Mouse (Mus musculus) MEL (cell line): ENCODE measurements around the gene Pofut1. TPM values are rescaled to one million over a fixed set of nuclear protein-coding genes. Genes with fewer than 3 reads are reported as not detected.

ENCODE experiments used
- DNase-seq: peaks from one replicate; pipeline ENCODE4 v3.0.0; 2011; ENCODE audit warnings: low read depth, low spot score
- H3K27ac ChIP-seq: 2 replicates; pipeline ENCODE4 v1.5.1; 2012; ENCODE audit warnings: low read depth, mild to moderate bottlenecking, control low read depth, low read length, moderate library complexity; ENCODE audit not compliant: control insufficient read depth
- H3K27me3 ChIP-seq, 2 experiments: fragments of 150-350 bp in 1 of 2; sonication (generic) in 1 of 2; 2 replicates each; pipeline ENCODE4 v1.6.1; 2012; ENCODE audit warnings: low read length in 2 of 2, mild to moderate bottlenecking in 2 of 2, improper control_type of control experiment in 1 of 2, moderate library complexity in 1 of 2; ENCODE audit not compliant: insufficient read depth in 2 of 2, control insufficient read depth in 1 of 2
- H3K36me3 ChIP-seq, 2 experiments: 2 replicates each; pipeline ENCODE4 v1.6.1; 2012 to 2014; ENCODE audit warnings: low read length in 2 of 2, improper control_type of control experiment in 1 of 2, inconsistent platforms in 1 of 2, mild to moderate bottlenecking in 1 of 2; ENCODE audit not compliant: insufficient read depth in 2 of 2, control insufficient read depth in 1 of 2
- H3K4me1 ChIP-seq, 2 experiments: fragments of 150-350 bp in 1 of 2; sonication (generic) in 1 of 2; 2 replicates each; pipeline ENCODE4 v1.6.1; 2012; ENCODE audit warnings: low read length in 2 of 2, improper control_type of control experiment in 1 of 2, mild to moderate bottlenecking in 1 of 2; ENCODE audit not compliant: insufficient read depth in 2 of 2, control insufficient read depth in 1 of 2
- H3K4me3 ChIP-seq, 2 experiments: fragments of 150-350 bp in 1 of 2; sonication (generic) in 1 of 2; 2 replicates each; pipeline ENCODE4 v1.5.1; 2012; ENCODE audit warnings: low read depth in 2 of 2, low read length in 2 of 2, mild to moderate bottlenecking in 2 of 2, moderate library complexity in 2 of 2, control low read depth in 1 of 2, improper control_type of control experiment in 1 of 2; ENCODE audit not compliant: control insufficient read depth in 1 of 2, insufficient read depth in 1 of 2
- H3K79me2 ChIP-seq: 2 replicates; pipeline ENCODE4 v1.6.1; 2012; ENCODE audit warnings: mild to moderate bottlenecking, low read length, moderate library complexity; ENCODE audit not compliant: control insufficient read depth, poor library complexity, insufficient read depth
- H3K9ac ChIP-seq: 2 replicates; pipeline ENCODE4 v1.6.1; 2012; ENCODE audit warnings: low read depth, mild to moderate bottlenecking, control low read depth, low read length, moderate library complexity; ENCODE audit not compliant: control insufficient read depth, poor library complexity, severe bottlenecking
- H3K9me3 ChIP-seq: fragments of 150-350 bp; sonication (generic); replicated peaks from 2 replicates; pipeline ENCODE4 v1.6.1; 2012; ENCODE audit warnings: mild to moderate bottlenecking, low read length, improper control_type of control experiment, moderate library complexity; ENCODE audit not compliant: insufficient read depth
- CHD1 ChIP-seq: IDR thresholded peaks from 2 replicates; pipeline ENCODE4 v1.6.1; 2012; ENCODE audit warnings: low read depth, mild to moderate bottlenecking, inconsistent platforms, low read length, improper control_type of control experiment
- CHD2 ChIP-seq: IDR thresholded peaks from 2 replicates; pipeline ENCODE4 v1.6.1; 2011; ENCODE audit warnings: low read length, improper control_type of control experiment
- E2F4 ChIP-seq: IDR thresholded peaks from 2 replicates; pipeline ENCODE4 v1.6.1; 2011; ENCODE audit warnings: low read depth, low read length, improper control_type of control experiment, borderline replicate concordance
- ELF1 ChIP-seq: IDR thresholded peaks from 2 replicates; pipeline ENCODE4 v1.6.1; 2014; ENCODE audit warnings: low read depth, mild to moderate bottlenecking, inconsistent platforms, low read length, improper control_type of control experiment, moderate library complexity
- GABPA ChIP-seq: IDR thresholded peaks from 2 replicates; pipeline ENCODE4 v1.6.1; 2012; ENCODE audit warnings: low read depth, mild to moderate bottlenecking, inconsistent platforms, low read length, improper control_type of control experiment, moderate library complexity
- GATA1 ChIP-seq: IDR thresholded peaks from 2 replicates; pipeline ENCODE4 v1.6.1; 2011; ENCODE audit warnings: low read depth, low read length, improper control_type of control experiment
- JUND ChIP-seq: IDR thresholded peaks from 2 replicates; pipeline ENCODE4 v1.6.1; 2011; ENCODE audit warnings: low read depth, mild to moderate bottlenecking, improper control_type of control experiment, low read length
- KAT2A ChIP-seq: conservative IDR thresholded peaks from 2 replicates; pipeline ENCODE4 v1.6.1; 2012; ENCODE audit warnings: low read depth, low read length, improper control_type of control experiment, inconsistent platforms
- MAFK ChIP-seq: IDR thresholded peaks from 2 replicates; pipeline ENCODE4 v1.6.1; 2011; ENCODE audit warnings: low read depth, mild to moderate bottlenecking, low read length, improper control_type of control experiment, borderline replicate concordance
- MAX ChIP-seq: IDR thresholded peaks from 2 replicates; pipeline ENCODE4 v1.6.1; 2011; ENCODE audit warnings: low read length, improper control_type of control experiment
- MAZ ChIP-seq: IDR thresholded peaks from 2 replicates; pipeline ENCODE4 v1.6.1; 2012; ENCODE audit warnings: low read depth, mild to moderate bottlenecking, inconsistent platforms, low read length, improper control_type of control experiment
- MEF2A ChIP-seq: IDR thresholded peaks from 2 replicates; pipeline ENCODE4 v1.6.1; 2014; ENCODE audit warnings: low read depth, mild to moderate bottlenecking, inconsistent platforms, low read length, improper control_type of control experiment; ENCODE audit not compliant: poor library complexity, insufficient replicate concordance, severe bottlenecking; ENCODE audit errors: extremely low read depth
- MYB ChIP-seq: IDR thresholded peaks from 2 replicates; pipeline ENCODE4 v1.6.1; 2011; ENCODE audit warnings: mild to moderate bottlenecking, low read depth, low read length, improper control_type of control experiment
- MYC ChIP-seq: IDR thresholded peaks from 2 replicates; pipeline ENCODE4 v1.6.1; 2011; ENCODE audit warnings: low read depth, mild to moderate bottlenecking, low read length, improper control_type of control experiment, moderate library complexity
- NELFE ChIP-seq: IDR thresholded peaks from 2 replicates; pipeline ENCODE4 v1.6.1; 2011; ENCODE audit warnings: low read depth, low read length, improper control_type of control experiment
- POLR2A ChIP-seq, 2 experiments: IDR thresholded peaks; 2 replicates each; pipeline ENCODE4 v1.6.1; 2011 to 2012; ENCODE audit warnings: low read length in 2 of 2, mild to moderate bottlenecking in 2 of 2, control low read depth in 1 of 2, improper control_type of control experiment in 1 of 2, low read depth in 1 of 2, moderate library complexity in 1 of 2; ENCODE audit not compliant: control insufficient read depth in 1 of 2, insufficient read depth in 1 of 2, poor library complexity in 1 of 2
- POLR2AphosphoS2 ChIP-seq: IDR thresholded peaks from 2 replicates; pipeline ENCODE4 v1.6.1; 2011; ENCODE audit warnings: low read length, improper control_type of control experiment
- POLR2AphosphoS5 ChIP-seq: IDR thresholded peaks from 2 replicates; pipeline ENCODE4 v1.6.1; 2012; ENCODE audit warnings: low read depth, borderline replicate concordance, mild to moderate bottlenecking, inconsistent platforms, low read length, moderate library complexity, mixed read lengths
- RCOR1 ChIP-seq: IDR thresholded peaks from 2 replicates; pipeline ENCODE4 v1.6.1; 2012; ENCODE audit warnings: low read depth, mild to moderate bottlenecking, inconsistent platforms, low read length, improper control_type of control experiment
- SIN3A ChIP-seq: IDR thresholded peaks from 2 replicates; pipeline ENCODE4 v1.6.1; 2012; ENCODE audit warnings: low read length, improper control_type of control experiment, inconsistent platforms
- TAL1 ChIP-seq: IDR thresholded peaks from 2 replicates; pipeline ENCODE4 v1.6.1; 2012; ENCODE audit warnings: mild to moderate bottlenecking, inconsistent platforms, low read length, moderate library complexity, mixed read lengths
- UBTF ChIP-seq: IDR thresholded peaks from 2 replicates; pipeline ENCODE4 v1.6.1; 2012; ENCODE audit warnings: low read depth, mild to moderate bottlenecking, inconsistent platforms, low read length, improper control_type of control experiment, moderate library complexity, borderline replicate concordance; ENCODE audit not compliant: insufficient read depth
- USF2 ChIP-seq, 2 experiments: IDR thresholded peaks; 2 replicates each; pipeline ENCODE4 v1.6.1; 2011 to 2012; ENCODE audit warnings: improper control_type of control experiment in 2 of 2, low read length in 2 of 2, borderline replicate concordance in 1 of 2, inconsistent platforms in 1 of 2, low read depth in 1 of 2, mild to moderate bottlenecking in 1 of 2; ENCODE audit not compliant: insufficient read depth in 1 of 2
- ZKSCAN1 ChIP-seq: IDR thresholded peaks from 2 replicates; pipeline ENCODE4 v1.6.1; 2012; ENCODE audit warnings: low read depth, mild to moderate bottlenecking, inconsistent platforms, low read length, improper control_type of control experiment, moderate library complexity
- ZMIZ1 ChIP-seq: IDR thresholded peaks from 2 replicates; pipeline ENCODE4 v1.6.1; 2012; ENCODE audit warnings: low read depth, mild to moderate bottlenecking, inconsistent platforms, low read length, improper control_type of control experiment, moderate library complexity
- polyA plus RNA-seq, 2 experiments: library from polyadenylated mRNA; stranded (reverse) in 1 of 2; unstranded in 1 of 2; fragments of >175 nt in 1 of 2; fragments of >200 nt in 1 of 2; gene quantifications; 2 replicates each; pipeline versions ENCODE4 v1.2.1 to v1.2.4; 2012; ENCODE audit warnings: low replicate concordance in 2 of 2, low read depth in 1 of 2; ENCODE audit not compliant: insufficient read length in 2 of 2, insufficient read depth in 1 of 2, missing spikeins in 1 of 2
- total RNA-seq: library from RNA; depleted of rRNA; stranded (reverse); fragments of 300-350 nt; gene quantifications from 2 replicates; pipeline ENCODE4 v1.2.3, GENCODE M21; 2012

Pofut1 gene
- total and polyA plus RNA-seq, 3 experiments = 20.2 to 28.7 TPM; not detected in 1

- Histone ChIP-seq H3K9me3 (no peaks in the 10 kb centered on the region), H3K27me3 (no peaks in the 10 kb centered on the region), H3K36me3 (peaks cover 0 to 33% of the 10 kb centered on the region in 2 experiments; a peak in 2 of 4 replicates)
- DNase-seq = no peak
- TF ChIP-seq NELFE (no peak), ELF1 (no peak), MEF2A (no peak), POLR2AphosphoS5 (no peak)
- TF ChIP-seq, all 39 proteins: peak for 0
- Histone ChIP-seq H3K9ac (no peak overlapping the region), H3K27ac (no peak overlapping the region), H3K4me1 (peaks cover 12 to 44% of the 10 kb centered on the region in 2 experiments), H3K79me2 (no peaks in the 10 kb centered on the region), H3K4me3 (no peak overlapping the region)
Observed at GRCm38 (mm10) chr2:153217826-153218340, 23.4 kb upstream of the Pofut1 start.

GRCm38 (mm10) chr2:153218516-153218915 lies 22.8 kb upstream of the Pofut1 start:
- peaks cover 0 to 33% of the 10 kb centered on the region in 2 experiments; a peak in 2 of 4 replicates for H3K36me3 ChIP-seq
- no peaks in the 10 kb centered on the region for H3K27me3 ChIP-seq
- no peak overlapping the region for H3K9ac ChIP-seq
- no peak overlapping the region for H3K4me3 ChIP-seq
- H3K9me3 ChIP-seq = no peaks in the 10 kb centered on the region
- peaks cover 12 to 45% of the 10 kb centered on the region in 2 experiments for H3K4me1 ChIP-seq
- TF ChIP-seq ZKSCAN1 (no peak), RCOR1 (0 out of 2 replicates have a peak, but pooled peaks have one; percentile 55), MAX (no peak)
- no peak for DNase-seq
- H3K27ac ChIP-seq = no peak overlapping the region
- H3K79me2 ChIP-seq = no peaks in the 10 kb centered on the region

GRCm38 (mm10) chr2:153221620-153222019 lies 19.7 kb upstream of the Pofut1 start:
- peak overlapping the region; percentile 89 for H3K27ac ChIP-seq
- peaks cover 13 to 38% of the 10 kb centered on the region in 2 experiments for H3K4me1 ChIP-seq
- H3K27me3 ChIP-seq = no peaks in the 10 kb centered on the region
- 0 out of 2 replicates have a peak overlapping the region, but pooled peaks have one; percentile 2 for H3K9ac ChIP-seq
- H3K79me2 ChIP-seq = peaks cover 5% of the 10 kb centered on the region
- H3K4me3 ChIP-seq = peak overlapping the region in 1 of 2 experiments; percentile 6; a peak in 2 of 4 replicates
- peak; percentile 81 for DNase-seq
- H3K36me3 ChIP-seq = peaks cover 0 to 28% of the 10 kb centered on the region in 2 experiments; a peak in 2 of 4 replicates
- no peaks in the 10 kb centered on the region for H3K9me3 ChIP-seq
- TF ChIP-seq CHD2 = no peak
- no peak for TF ChIP-seq E2F4
- TF ChIP-seq JUND = no peak
- TF ChIP-seq KAT2A = no peak
- no peak for TF ChIP-seq MYB
- no peak for TF ChIP-seq MAFK
- TF ChIP-seq USF2 (IDR thresholded peaks at IDR 0.05; ENCODE audit: borderline replicate concordance in 1 of 2, insufficient read depth in 1 of 2, low read depth in 1 of 2, low read length in 2 of 2) = no peak
- TF ChIP-seq RCOR1 = peak; percentile 51
- TF ChIP-seq MEF2A = no peak
- TF ChIP-seq SIN3A = 0 out of 2 replicates have a peak, but pooled peaks have one; percentile 37
- no peak for TF ChIP-seq CHD1
- TF ChIP-seq POLR2AphosphoS2 = no peak
- TF ChIP-seq GABPA = no peak
- TF ChIP-seq POLR2AphosphoS5 = no peak
- peak; percentile 95 for TF ChIP-seq GATA1
- TF ChIP-seq TAL1 = peak; percentile 76
- no peak; a peak in 1 of 4 replicates for TF ChIP-seq POLR2A (IDR thresholded peaks at IDR 0.05; ENCODE audit: control insufficient read depth in 1 of 2, insufficient read depth in 1 of 2, low read depth in 1 of 2, low read length in 2 of 2, poor library complexity in 1 of 2)
- peak; percentile 73; the same call in 1 of the 2 replicates for TF ChIP-seq MYC
- TF ChIP-seq UBTF = no peak
- no peak for TF ChIP-seq ZKSCAN1
- TF ChIP-seq MAZ = peak; percentile 40; the same call in 1 of the 2 replicates
- TF ChIP-seq ZMIZ1 = no peak
